Mouse (Mus musculus) intestine, embryonic 16.5 days (tissue): Measurements from ENCODE around the gene Hist1h2bq. TPM values are rescaled to one million over a fixed set of nuclear protein-coding genes. Genes with fewer than 3 reads are reported as not detected.
"Not testable (repeated sequence)": the region's sequence is repeated elsewhere in the genome, so short reads cannot be mapped to it uniquely, and the experiment has no call there.

Experiments used
- ATAC-seq: fragments of 200-750 bp; cut with Nextera tagmentation; 2 replicates; pipeline ENCODE4 v1.8.0; 2017; ENCODE audit warnings: moderate TSS enrichment, moderate library complexity
- H3K27ac ChIP-seq: fragments of 300-500 bp; sonication (generic); 2 replicates; pipeline ENCODE4 v1.5.1; 2014; ENCODE audit warnings: mild to moderate bottlenecking, low read length
- H3K27me3 ChIP-seq: fragments of 300-500 bp; sonication (generic); replicated peaks from 2 replicates; pipeline ENCODE4 v1.6.1; 2014; ENCODE audit warnings: low read length, control low read depth, mixed read lengths; ENCODE audit not compliant: control insufficient read depth, insufficient read depth
- H3K36me3 ChIP-seq: fragments of 300-500 bp; sonication (generic); 2 replicates; pipeline ENCODE4 v1.6.1; 2014; ENCODE audit warnings: low read length, control low read depth; ENCODE audit not compliant: control insufficient read depth, insufficient read depth
- H3K4me1 ChIP-seq: fragments of 300-500 bp; sonication (generic); 2 replicates; pipeline ENCODE4 v1.6.1; 2014; ENCODE audit warnings: low read length, control low read depth, mixed read lengths; ENCODE audit not compliant: control insufficient read depth, insufficient read depth
- H3K4me2 ChIP-seq: fragments of 300-500 bp; sonication (generic); 2 replicates; pipeline ENCODE4 v1.6.1; 2014; ENCODE audit warnings: low read depth, low read length, control low read depth
- H3K4me3 ChIP-seq: fragments of 300-500 bp; sonication (generic); 2 replicates; pipeline ENCODE4 v1.5.1; 2014; ENCODE audit warnings: mild to moderate bottlenecking, low read length
- H3K9ac ChIP-seq: fragments of 300-500 bp; sonication (generic); 2 replicates; pipeline ENCODE4 v1.6.1; 2014; ENCODE audit warnings: low read depth, low read length
- H3K9me3 ChIP-seq: fragments of 300-500 bp; sonication (generic); 2 replicates; pipeline ENCODE4 v1.6.1; 2016; ENCODE audit warnings: low read length, control low read depth; ENCODE audit not compliant: control insufficient read depth
- WGBS: fragments of 180-500 bp; shearing (Covaris S2); extraction: QIAGEN DNeasy Blood & Tissue Kit; methylation state at CpG from one replicate; pipeline ENCODE4 v1.1.7; 2014; 5-methylcytosine and 5-hydroxymethylcytosine counted together
- microRNA-seq: library from miRNA; unstranded; fragments of <30 nt; microRNA quantifications from one replicate; pipeline ENCODE4, GENCODE M21; 2016
- polyA plus RNA-seq: library from polyadenylated mRNA; unstranded; fragments of >200 nt; fragmentation: Nextera tagmentation; extraction: Ambion mirVana; gene quantifications from 2 replicates; pipeline ENCODE4 v1.2.1, GENCODE M21; 2015

Gene Hist1h2bq
- polyA plus RNA-seq, 1 experiment from 2014 or later: 13.4 TPM

- Histone ChIP-seq H3K27ac (peak within 1 kb of the TSS; percentile 83), H3K4me1 (peaks cover 17% of the 10 kb centered on the region), H3K27me3 (no peaks in the 10 kb centered on the region), H3K4me2 (peak within 1 kb of the TSS; percentile 67), H3K9me3 (no peaks in the 10 kb centered on the region), H3K36me3 (no peaks in the 10 kb centered on the region), H3K4me3 (peak within 1 kb of the TSS; percentile 43), H3K9ac (peak within 1 kb of the TSS; percentile 68)
- WGBS: under 1% methylated on average over 14 of the region's 20 CpGs
- peak; percentile 58 for ATAC-seq
Observed at GRCm38 (mm10) chr13:21783255-21783617, 26.8 kb downstream of the Hist1h2bq start, which contains the start of gene Hist1h3i. TSS of gene Hist1h3i (minus strand) at chr13:21783370.

GRCm38 (mm10) chr13:21782361-21783254, 27.4 kb downstream of the Hist1h2bq start:
- not testable (repeated sequence) for H3K9me3 ChIP-seq, H3K27me3 ChIP-seq, H3K36me3 ChIP-seq, ATAC-seq
- Histone ChIP-seq H3K27ac (peak overlapping the region; percentile 75), H3K4me3 (peak overlapping the region; percentile 43), H3K9ac (peak overlapping the region; percentile 68), H3K4me1 (peaks cover 17% of the 10 kb centered on the region), H3K4me2 (peak overlapping the region; percentile 67)
- under 1% methylated on average over 16 of the region's 35 CpGs for WGBS

- no peaks in the 10 kb centered on the region for H3K36me3 ChIP-seq
- H3K9ac ChIP-seq: no peak overlapping the region
- H3K27ac ChIP-seq: no peak overlapping the region
- no peaks in the 10 kb centered on the region for H3K9me3 ChIP-seq
- ATAC-seq: no peak
- H3K4me1 ChIP-seq: peaks cover 17% of the 10 kb centered on the region
- no peak overlapping the region for H3K4me3 ChIP-seq
- no peak overlapping the region for H3K4me2 ChIP-seq
- WGBS: 83% methylated on average over 1 of the region's 1 CpGs
- H3K27me3 ChIP-seq: no peaks in the 10 kb centered on the region
Observed at GRCm38 (mm10) chr13:21781639-21782038, 28.4 kb downstream of the Hist1h2bq start.

GRCm38 (mm10) chr13:21781021-21781555, 28.9 kb downstream of the Hist1h2bq start:
- H3K36me3 ChIP-seq: no peaks in the 10 kb centered on the region
- no peak for ATAC-seq
- no peaks in the 10 kb centered on the region for H3K9me3 ChIP-seq
- peak overlapping the region; percentile 94 for H3K27ac ChIP-seq
- H3K4me1 ChIP-seq: peaks cover 15% of the 10 kb centered on the region
- no peaks in the 10 kb centered on the region for H3K27me3 ChIP-seq
- 0 out of 2 replicates have a peak overlapping the region, but pooled peaks have one; percentile 80 for H3K9ac ChIP-seq
- 44% methylated on average over 6 of the region's 6 CpGs for WGBS
- H3K4me2 ChIP-seq: peak overlapping the region; percentile 84; the same call in 1 of the 2 replicates
- peak overlapping the region; percentile 57 for H3K4me3 ChIP-seq

- Histone ChIP-seq H3K9ac (peak within 1 kb of the TSS; percentile 80), H3K36me3 (no peaks in the 10 kb centered on the region), H3K4me2 (peak within 1 kb of the TSS; percentile 84), H3K4me1 (peaks cover 11% of the 10 kb centered on the region), H3K9me3 (no peaks in the 10 kb centered on the region), H3K4me3 (peak within 1 kb of the TSS; percentile 57), H3K27ac (peak within 1 kb of the TSS; percentile 94), H3K27me3 (no peaks in the 10 kb centered on the region)
- ATAC-seq: peak; percentile 34
- WGBS: under 1% methylated on average over 44 of the region's 44 CpGs
Observed at GRCm38 (mm10) chr13:21779767-21780731, 29.9 kb downstream of the Hist1h2bq start, which contains the start of gene Hist1h1b. TSS of gene Hist1h1b (minus strand) at chr13:21780625.

- Histone ChIP-seq H3K4me3 (peak overlapping the region; percentile 57), H3K27ac (peak overlapping the region; percentile 94), H3K4me2 (peak overlapping the region; percentile 84), H3K9me3 (no peaks in the 10 kb centered on the region), H3K9ac (peak overlapping the region; percentile 80), H3K36me3 (no peaks in the 10 kb centered on the region), H3K27me3 (no peaks in the 10 kb centered on the region), H3K4me1 (peaks cover 7% of the 10 kb centered on the region)
- WGBS: 3% methylated on average over 33 of the region's 33 CpGs
- ATAC-seq: peak; percentile 86
Observed at GRCm38 (mm10) chr13:21778814-21779766, 30.9 kb downstream of the Hist1h2bq start.

Small RNA genes lying within 50 kb of the gene (microRNA-seq; reads per million reads assigned to microRNA genes)
- not detected for gene Gm19658
- gene Gm44346: not detected
- not detected for gene Gm44466

Other genes with a start within 250 kb of the Hist1h2bq start
- gene Olfr1364, start 228.4 kb downstream of the Hist1h2bq start, polyA plus RNA-seq: not detected in 2 replicates
- gene Olfr1362, start 196.2 kb downstream of the Hist1h2bq start, polyA plus RNA-seq: not detected in 2 replicates
- gene Olfr11, start 167.7 kb downstream of the Hist1h2bq start, polyA plus RNA-seq: not detected in 2 replicates
- not detected in 2 replicates for gene Olfr1361, start 146.8 kb downstream of the Hist1h2bq start, polyA plus RNA-seq
- gene Olfr1360, start 132.8 kb downstream of the Hist1h2bq start, polyA plus RNA-seq: not detected in 2 replicates
- gene Olfr1359, start 112.1 kb downstream of the Hist1h2bq start, polyA plus RNA-seq: not detected in 2 replicates
- 2.3 and 2.5 TPM in 2 replicates for gene Hist1h2bl, start 94.1 kb downstream of the Hist1h2bq start, polyA plus RNA-seq
- gene Hist1h2ai, start 93.8 kb downstream of the Hist1h2bq start, polyA plus RNA-seq: 10.9 and 17.9 TPM in 2 replicates
- 4.8 and 9.5 TPM in 2 replicates for gene Hist1h3h, start 92.5 kb downstream of the Hist1h2bq start, polyA plus RNA-seq
- gene Hist1h2bm, start 88.2 kb downstream of the Hist1h2bq start, polyA plus RNA-seq: 1.7 and 3.5 TPM in 2 replicates
- 0.66 and 2.1 TPM in 2 replicates for gene Hist1h4j, start 75.1 kb downstream of the Hist1h2bq start, polyA plus RNA-seq
- gene Hist1h4k, start 59.7 kb downstream of the Hist1h2bq start, polyA plus RNA-seq: 4.0 and 4.7 TPM in 2 replicates
- gene Hist1h2ak, start 56.4 kb downstream of the Hist1h2bq start, polyA plus RNA-seq: 13.0 and 13.5 TPM in 2 replicates
- 1.9 and 2.5 TPM in 2 replicates for gene Hist1h2bn, start 56.1 kb downstream of the Hist1h2bq start, polyA plus RNA-seq
- gene Hist1h1b, start 29.6 kb downstream of the Hist1h2bq start, polyA plus RNA-seq: 10.0 and 14.9 TPM in 2 replicates
- 53.6 and 66.8 TPM in 2 replicates for gene Hist1h3i, start 26.8 kb downstream of the Hist1h2bq start, polyA plus RNA-seq
- 3.8 and 4.1 TPM in 2 replicates for gene Hist1h2an, start 23.0 kb downstream of the Hist1h2bq start, polyA plus RNA-seq
- gene Hist1h2bp, start 22.7 kb downstream of the Hist1h2bq start, polyA plus RNA-seq: 1.5 and 1.7 TPM in 2 replicates
- gene Hist1h2ao, start 268 bp upstream of the Hist1h2bq start, polyA plus RNA-seq: not detected in 2 replicates
- 1.0 TPM in 1 of 2 replicates, not detected in the other for gene Hist1h4m, start 1.5 kb upstream of the Hist1h2bq start, polyA plus RNA-seq
- gene Hist1h4n, start 22.0 kb upstream of the Hist1h2bq start, polyA plus RNA-seq: 5.7 and 9.6 TPM in 2 replicates
- gene Hist1h2ap, start 23.3 kb upstream of the Hist1h2bq start, polyA plus RNA-seq: 2,307 and 2,693 TPM in 2 replicates
- 15.5 and 19.5 TPM in 2 replicates for gene Hist1h2br, start 23.5 kb upstream of the Hist1h2bq start, polyA plus RNA-seq
- gene Zfp184, start 134.9 kb upstream of the Hist1h2bq start, polyA plus RNA-seq: 4.4 and 4.7 TPM in 2 replicates
- 0.10 TPM in 1 of 2 replicates, not detected in the other for gene Pom121l2, start 171.0 kb upstream of the Hist1h2bq start, polyA plus RNA-seq
- gene Prss16, start 199.5 kb upstream of the Hist1h2bq start, polyA plus RNA-seq: 1.4 and 2.0 TPM in 2 replicates
- gene Hist1h2ah, start 225.4 kb upstream of the Hist1h2bq start, polyA plus RNA-seq: 4.6 and 5.1 TPM in 2 replicates
- gene Hist1h2bk, start 225.7 kb upstream of the Hist1h2bq start, polyA plus RNA-seq: 1.8 and 2.9 TPM in 2 replicates
- gene Hist1h4i, start 231.2 kb upstream of the Hist1h2bq start, polyA plus RNA-seq: 18.8 and 22.0 TPM in 2 replicates
- gene Hist1h2ag, start 232.7 kb upstream of the Hist1h2bq start, polyA plus RNA-seq: 17.4 and 30.0 TPM in 2 replicates
- gene Hist1h2bj, start 233.0 kb upstream of the Hist1h2bq start, polyA plus RNA-seq: 4.7 and 7.7 TPM in 2 replicates